Mouse (Mus musculus): ENCODE results near the gene Ppfia4.
A peak's percentile ranks its signal among the peaks of the same experiment; 100 is the strongest.
"Not testable (repeated sequence)": the region's sequence is repeated elsewhere in the genome, so short reads cannot be mapped to it uniquely, and the experiment has no call there.

The Ppfia4 gene

DNA sequence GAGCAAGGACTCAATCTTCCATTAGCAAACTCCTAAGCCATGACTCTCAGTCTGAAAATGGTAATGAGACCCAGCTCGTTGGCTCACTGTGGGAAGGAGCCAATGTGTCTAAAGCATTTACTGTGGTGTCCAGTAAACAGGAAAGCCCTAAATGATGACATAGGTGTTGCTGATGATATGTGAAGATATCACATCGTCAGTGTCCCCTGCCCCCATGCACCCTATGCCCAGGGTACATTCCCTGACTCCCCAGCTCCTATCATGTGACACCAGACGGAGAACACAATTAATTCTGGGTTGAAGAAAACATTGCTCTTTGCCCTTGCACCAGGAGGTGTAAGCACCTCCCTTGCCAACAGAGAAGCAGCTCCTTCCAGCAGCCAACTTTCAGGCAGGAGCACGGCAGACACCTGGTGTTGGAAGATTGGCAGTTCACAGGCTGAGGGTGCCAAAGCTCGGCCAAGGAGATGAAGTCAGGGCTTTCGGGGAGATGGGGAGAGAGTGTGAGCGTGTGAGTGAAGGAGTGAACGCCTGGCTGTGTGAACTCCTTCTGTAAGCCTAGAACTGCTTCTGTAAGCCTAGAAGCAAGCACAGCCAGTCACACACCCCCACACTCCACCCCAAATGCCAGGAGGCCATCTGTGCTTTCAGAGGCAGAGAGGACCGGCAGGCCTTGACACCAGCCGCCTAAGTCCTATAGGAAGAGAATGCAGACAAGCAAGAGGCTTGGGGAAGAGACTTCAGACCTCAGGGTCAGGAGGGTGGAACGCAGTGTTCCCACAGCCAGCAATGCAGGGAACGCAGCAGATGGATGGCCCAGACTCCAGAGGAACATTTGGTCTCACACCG, 56.9 kb downstream of the Ppfia4 start:
- peak; percentile 65 for ATAC-seq (ENCODE audit: insufficient number of reproducible peaks, low FRiP score, low TSS enrichment)

DNA sequence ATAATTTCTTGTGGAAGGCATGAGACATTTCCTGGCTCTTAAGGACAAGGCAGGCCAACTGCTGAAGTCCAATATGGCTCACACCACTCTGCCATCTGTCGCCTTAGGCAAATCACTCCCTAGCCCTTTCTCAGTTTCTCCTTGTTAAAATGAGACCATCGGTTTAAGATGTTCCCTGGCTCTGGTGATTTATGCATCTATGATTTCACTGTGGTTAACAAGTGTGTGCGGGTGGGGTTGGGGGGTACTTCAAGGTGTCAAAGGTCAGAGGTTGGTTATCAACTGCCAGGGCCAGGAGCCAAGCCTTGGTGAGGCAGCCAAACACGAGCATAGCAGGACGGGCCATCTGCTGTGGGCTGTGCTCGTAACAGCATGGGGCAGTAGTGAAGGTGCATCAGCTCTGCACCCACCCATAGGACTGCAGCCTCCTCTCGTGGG, 58.2 kb downstream of the Ppfia4 start:
- ATAC-seq (ENCODE audit: insufficient number of reproducible peaks, low FRiP score, low TSS enrichment), result peak; percentile 62

DNA sequence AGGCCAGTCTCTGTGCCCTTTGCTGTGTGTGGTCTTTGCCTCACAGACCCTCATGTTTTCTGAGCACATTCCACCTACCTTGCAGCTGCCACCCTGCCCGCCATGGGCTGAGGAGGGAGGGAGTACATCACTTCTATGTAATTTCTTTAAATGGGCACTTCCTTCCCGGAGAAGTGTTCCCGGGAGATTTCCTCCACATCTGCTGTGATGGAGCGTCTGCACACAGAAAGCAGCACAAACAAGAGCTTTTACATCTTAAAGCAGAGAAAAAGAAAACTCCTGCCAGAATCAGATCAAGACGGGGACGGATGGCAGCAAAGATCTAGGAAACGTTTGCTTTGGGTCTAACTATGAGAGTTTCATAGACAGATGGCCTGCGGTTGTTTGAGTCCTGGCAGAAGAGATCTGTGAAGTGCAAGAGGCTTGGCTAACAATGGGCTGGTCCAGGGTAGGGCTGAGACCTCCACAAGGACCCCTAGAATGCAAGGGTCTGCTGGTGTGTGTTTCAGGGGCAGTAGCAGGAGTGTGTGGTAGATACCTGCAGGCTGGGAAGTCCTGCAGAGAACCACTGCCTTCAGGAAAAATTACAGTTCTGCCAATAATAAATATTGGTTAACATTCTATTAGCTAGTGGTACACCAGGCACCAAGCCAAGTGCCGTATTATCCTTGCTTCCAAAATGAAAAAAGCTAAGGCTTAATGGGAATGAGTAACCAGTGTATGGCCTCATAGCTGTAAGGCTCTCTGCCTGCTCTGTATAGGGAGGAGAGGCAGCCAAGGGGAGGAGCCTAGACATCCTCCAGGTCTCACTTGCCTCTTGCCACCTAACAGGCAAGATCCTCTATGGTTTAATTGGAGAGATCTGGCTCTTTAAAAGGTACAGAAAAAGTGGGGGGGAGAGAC, 59.0 kb downstream of the Ppfia4 start:
- ATAC-seq (ENCODE audit: insufficient number of reproducible peaks, low FRiP score, low TSS enrichment), result peak; percentile 73

DNA sequence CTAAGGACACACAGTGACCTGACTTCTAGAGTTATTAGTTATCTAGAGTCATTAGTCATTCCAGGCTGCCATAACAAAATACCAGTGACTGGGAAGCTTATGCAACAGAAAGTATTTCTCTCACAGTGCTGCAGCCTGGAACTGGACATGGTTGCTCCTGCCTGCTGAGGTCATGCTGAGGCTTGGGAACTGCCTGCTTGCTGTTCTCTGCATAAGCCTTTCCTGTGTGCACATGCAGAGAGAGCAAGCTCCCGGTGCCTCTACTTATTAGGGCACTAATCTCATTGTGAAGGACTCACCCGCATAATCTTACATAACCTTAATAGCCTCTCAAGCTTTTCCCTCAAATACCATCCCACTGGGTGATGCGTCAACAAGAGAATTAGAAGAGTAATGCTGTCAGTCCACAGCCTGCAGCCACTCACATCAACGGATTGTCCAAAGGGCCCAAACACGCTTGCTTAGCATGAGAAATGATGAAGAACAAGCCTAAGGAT, 59.9 kb downstream of the Ppfia4 start:
- no peak for ATAC-seq (ENCODE audit: insufficient number of reproducible peaks, low FRiP score, low TSS enrichment)

DNA sequence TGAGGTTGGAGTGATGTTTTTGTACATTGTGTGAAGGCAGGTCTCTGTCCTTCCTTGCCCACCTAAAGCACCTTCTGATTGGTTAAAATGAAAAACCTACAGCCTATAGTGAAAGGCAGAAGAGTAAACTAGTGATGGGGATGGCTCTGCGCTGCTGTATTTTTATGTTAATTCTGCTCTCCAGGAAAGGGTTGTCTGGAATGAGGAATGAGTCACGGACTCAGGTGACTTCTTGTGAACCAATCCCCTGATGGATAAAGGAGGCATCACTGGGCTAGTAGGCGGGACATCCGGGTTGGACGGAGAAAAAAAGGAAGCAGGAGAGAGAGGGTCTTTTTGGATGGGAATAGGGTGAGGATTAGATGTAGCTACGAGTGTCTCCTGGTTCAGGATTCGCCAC, 62.7 kb downstream of the Ppfia4 start:
- no peak for ATAC-seq (ENCODE audit: insufficient number of reproducible peaks, low FRiP score, low TSS enrichment)

DNA sequence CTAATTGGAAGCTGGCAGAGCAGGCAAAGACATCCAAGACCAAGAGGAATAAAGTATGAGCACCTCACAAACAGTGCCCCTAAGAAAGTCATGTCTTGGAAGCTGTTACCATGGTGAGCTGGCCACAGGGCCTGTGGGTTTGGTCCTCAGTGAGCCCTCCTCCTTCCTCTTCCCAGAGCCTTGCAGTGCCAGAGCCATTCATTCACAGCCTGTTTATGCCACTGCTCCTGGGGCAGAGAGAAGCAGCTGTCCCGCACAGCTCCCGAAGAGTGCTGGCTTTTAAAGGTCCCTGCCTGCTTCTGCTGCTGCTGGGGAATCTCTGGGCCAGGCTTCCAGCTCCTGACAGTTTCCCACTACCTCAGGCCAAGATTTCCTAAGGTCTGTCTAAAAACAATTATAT, 66.9 kb downstream of the Ppfia4 start:
- no peak for ATAC-seq (ENCODE audit: insufficient number of reproducible peaks, low FRiP score, low TSS enrichment)

DNA sequence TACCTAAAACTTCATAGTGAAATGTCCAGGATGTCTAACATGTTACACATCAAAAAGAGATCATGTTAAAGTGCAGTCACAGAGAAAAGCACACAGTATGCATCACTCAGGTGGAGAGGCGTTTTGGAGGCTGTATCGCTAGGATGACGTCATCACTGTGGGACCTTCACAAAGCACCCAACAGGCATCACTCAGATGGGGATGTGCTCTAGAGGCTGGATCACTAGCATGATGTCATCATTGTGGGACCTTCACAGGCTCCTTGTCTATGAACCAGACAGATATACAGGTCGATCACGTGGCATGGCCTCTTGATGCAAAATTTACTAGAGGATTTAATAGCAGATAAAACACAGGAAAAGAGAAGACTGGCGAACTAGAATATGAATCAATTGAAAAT, 68.4 kb downstream of the Ppfia4 start:
- no peak for ATAC-seq (ENCODE audit: insufficient number of reproducible peaks, low FRiP score, low TSS enrichment)

DNA sequence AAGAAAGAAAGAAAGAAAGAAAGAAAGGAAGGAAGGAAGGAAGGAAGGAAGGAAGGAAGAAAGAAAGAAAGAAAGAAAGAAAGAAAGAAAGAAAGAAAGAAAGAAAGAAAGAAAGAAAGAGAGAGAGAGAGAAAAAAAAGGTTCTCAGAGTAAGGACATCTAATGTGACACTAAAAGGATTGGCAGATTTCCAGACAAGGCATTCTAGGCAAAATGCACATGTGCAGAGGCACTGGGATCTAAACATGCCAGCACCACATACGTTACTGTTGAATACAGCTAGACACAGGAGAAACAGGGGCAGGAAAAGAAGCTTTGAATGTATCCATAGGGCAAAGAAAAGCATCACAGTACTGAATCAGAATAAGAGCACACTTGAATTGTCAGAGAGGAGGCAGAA, 83.0 kb downstream of the Ppfia4 start:
- not testable (repeated sequence) for ATAC-seq (ENCODE audit: insufficient number of reproducible peaks, low FRiP score, low TSS enrichment)
